Mouse (Mus musculus) neural tube, embryonic 12.5 days (tissue): Measurements from ENCODE around the gene Cd4. TPM values are rescaled to one million over a fixed set of nuclear protein-coding genes. Genes with fewer than 3 reads are reported as not detected.

Experiments
- ATAC-seq: fragments of 200-750 bp; cut with Nextera tagmentation; 2 replicates; pipeline ENCODE4 v1.8.0; 2017; ENCODE audit warnings: low read depth, mild to moderate bottlenecking, moderate TSS enrichment, moderate library complexity; ENCODE audit not compliant: low FRiP score
- H3K27ac ChIP-seq: fragments of 300-500 bp; sonication (generic); 2 replicates; pipeline ENCODE4 v1.5.1; 2016
- H3K27me3 ChIP-seq: fragments of 300-500 bp; sonication (generic); replicated peaks from 2 replicates; pipeline ENCODE4 v1.6.1; 2016; ENCODE audit warnings: mild to moderate bottlenecking
- H3K36me3 ChIP-seq: fragments of 300-500 bp; sonication (generic); 2 replicates; pipeline ENCODE4 v1.6.1; 2016; ENCODE audit warnings: mild to moderate bottlenecking
- H3K4me1 ChIP-seq: fragments of 300-500 bp; sonication (generic); 2 replicates; pipeline ENCODE4 v1.6.1; 2016
- H3K4me2 ChIP-seq: fragments of 300-500 bp; sonication (generic); replicated peaks from 2 replicates; pipeline ENCODE4 v1.6.1; 2016; ENCODE audit warnings: mild to moderate bottlenecking
- H3K4me3 ChIP-seq: fragments of 300-500 bp; sonication (generic); 2 replicates; pipeline ENCODE4 v1.5.1; 2016
- H3K9ac ChIP-seq: fragments of 300-500 bp; sonication (generic); 2 replicates; pipeline ENCODE4 v1.6.1; 2016; ENCODE audit warnings: mild to moderate bottlenecking
- H3K9me3 ChIP-seq: fragments of 300-500 bp; sonication (generic); 2 replicates; pipeline ENCODE4 v1.6.1; 2016; ENCODE audit warnings: mild to moderate bottlenecking
- WGBS: fragments of 180-500 bp; shearing (Covaris S2); methylation state at CpG from one replicate; pipeline ENCODE4 v1.1.7; 2016; 5-methylcytosine and 5-hydroxymethylcytosine counted together
- polyA plus RNA-seq: library from polyadenylated mRNA; unstranded; fragments of >200 nt; fragmentation: Nextera tagmentation; extraction: Ambion mirVana; gene quantifications from 2 replicates; pipeline ENCODE4 v1.2.1, GENCODE M21; 2016

Gene Cd4
- polyA plus RNA-seq, 1 experiment from 2014 or later, result 0.06 TPM

DNA sequence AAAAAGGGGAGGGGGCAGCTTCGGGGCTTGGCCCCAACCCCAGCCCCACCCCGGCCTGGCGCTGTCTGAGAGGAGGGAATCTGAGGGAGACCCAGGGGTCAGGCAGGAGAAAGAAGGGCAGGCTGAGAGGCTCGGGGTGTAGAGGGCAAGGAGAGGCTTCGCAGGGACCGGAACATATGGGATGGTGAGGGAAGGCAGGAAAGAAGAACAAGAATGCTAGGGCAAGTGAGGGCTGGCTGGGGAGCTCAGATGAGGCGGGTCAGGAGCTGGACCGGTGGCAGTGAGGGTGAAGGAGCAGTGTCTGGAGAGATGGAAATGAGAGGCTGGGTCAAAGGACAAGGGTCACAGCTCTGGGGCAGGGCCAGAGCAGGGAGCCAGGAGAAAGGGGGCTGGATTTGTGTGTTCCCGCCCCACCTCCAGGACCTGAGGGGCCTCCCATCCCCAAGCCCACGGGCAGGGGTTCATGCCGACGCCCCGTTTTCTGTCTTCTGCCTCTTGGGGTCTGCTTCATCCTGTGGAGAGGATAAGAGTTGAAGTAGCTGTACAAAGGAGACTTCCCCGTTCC lies 25.8 kb upstream of the Cd4 start:
- Histone ChIP-seq H3K4me2 (peak overlapping the region; percentile 96; the same call in 1 of the 2 replicates), H3K36me3 (peaks cover 24% of the 10 kb centered on the region), H3K27ac (peak overlapping the region; percentile 37; the same call in 1 of the 2 replicates), H3K9me3 (no peaks in the 10 kb centered on the region), H3K27me3 (peaks cover 10% of the 10 kb centered on the region; the same call in 1 of the 2 replicates), H3K9ac (no peak overlapping the region), H3K4me1 (peaks cover 52% of the 10 kb centered on the region), H3K4me3 (no peak overlapping the region)
- 69% methylated on average over 14 of the region's 14 CpGs for WGBS
- no peak for ATAC-seq

DNA sequence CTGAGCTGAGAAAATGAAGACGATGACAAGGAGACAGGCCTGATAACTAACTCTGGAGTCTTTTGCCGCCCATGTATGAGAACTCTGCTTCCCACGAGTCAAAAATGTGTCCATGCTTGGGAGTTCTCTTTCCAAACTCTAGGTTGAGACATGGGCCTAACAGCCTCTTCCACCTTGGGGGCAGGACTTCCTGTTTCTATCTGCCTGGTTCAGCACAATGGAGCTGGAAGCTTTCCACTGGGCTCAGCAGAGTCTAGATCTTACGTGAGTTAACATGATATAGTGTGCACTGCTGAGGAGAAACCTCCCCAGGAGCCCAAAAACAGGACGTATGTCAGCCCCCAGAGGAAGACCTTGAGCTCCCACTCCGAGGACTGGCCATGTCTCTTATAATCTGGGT lies 25.2 kb upstream of the Cd4 start:
- no peak for ATAC-seq
- peak overlapping the region; percentile 96; the same call in 1 of the 2 replicates for H3K4me2 ChIP-seq
- peaks cover 15% of the 10 kb centered on the region for H3K27me3 ChIP-seq
- H3K36me3 ChIP-seq, result peaks cover 24% of the 10 kb centered on the region
- no peak overlapping the region for H3K4me3 ChIP-seq
- peaks cover 47% of the 10 kb centered on the region for H3K4me1 ChIP-seq
- H3K27ac ChIP-seq, result 0 out of 2 replicates have a peak overlapping the region, but pooled peaks have one; percentile 37
- H3K9me3 ChIP-seq, result no peaks in the 10 kb centered on the region
- 79% methylated on average over 6 of the region's 6 CpGs for WGBS
- no peak overlapping the region for H3K9ac ChIP-seq

DNA sequence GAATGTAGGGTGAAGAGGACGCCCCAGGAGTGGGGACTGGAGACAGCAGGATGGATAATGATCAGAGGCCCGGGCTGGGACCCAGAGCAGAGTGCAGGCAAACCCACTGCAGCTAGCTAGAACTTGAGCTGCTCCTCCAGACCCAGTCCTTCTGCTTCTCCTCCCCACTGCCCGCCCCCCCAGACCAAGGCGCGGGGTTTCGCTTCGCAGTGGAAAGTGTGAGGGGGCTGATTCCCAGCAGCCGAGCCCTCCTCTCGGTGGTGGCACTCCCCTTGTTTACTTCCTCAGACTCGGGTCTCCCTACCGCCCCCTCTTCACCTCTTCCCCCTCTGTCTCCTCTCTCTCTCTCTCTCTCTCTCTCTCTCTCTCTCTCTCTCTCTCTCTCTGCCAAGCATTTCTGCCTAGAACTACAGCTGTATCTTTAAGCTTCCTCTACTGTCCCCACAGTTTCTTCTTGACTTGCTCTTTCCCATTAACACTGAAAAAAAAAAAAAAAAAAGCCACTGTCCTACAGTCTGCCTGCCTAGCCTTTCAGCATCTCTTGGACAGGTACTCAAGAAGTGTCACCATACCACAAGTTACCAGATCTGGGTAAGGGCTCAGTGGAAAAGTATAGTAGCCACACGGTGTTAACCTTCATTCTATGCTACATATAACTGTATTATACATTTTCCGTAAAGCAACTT lies 23.7 kb upstream of the Cd4 start, which contains the start of gene Lag3:
Lag3 (minus strand) TSS at position 173 of the 686 bp plus-strand sequence.
- peaks cover 45% of the 10 kb centered on the region for H3K4me1 ChIP-seq

DNA sequence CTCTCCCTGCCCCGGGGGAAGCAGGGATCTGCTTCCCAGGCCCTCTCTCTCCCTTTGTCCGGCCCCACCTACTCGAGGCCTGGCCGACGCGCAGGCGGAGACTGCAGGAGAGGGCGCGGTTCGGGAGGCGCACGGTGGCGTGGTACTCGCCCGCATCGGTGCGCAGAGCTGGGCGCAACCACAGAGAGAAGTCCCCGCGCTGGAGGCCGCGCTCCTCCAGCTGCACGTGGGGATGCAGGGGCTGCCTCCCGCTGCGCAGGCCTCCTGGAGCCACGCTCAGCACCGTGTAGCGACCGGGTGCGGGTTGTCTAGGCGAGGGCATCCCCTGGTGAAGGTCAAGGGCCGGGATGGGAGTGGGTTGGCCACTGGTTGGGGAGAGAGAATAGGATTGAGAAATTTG lies 22.0 kb upstream of the Cd4 start:
- peak overlapping the region; percentile 11 for H3K4me3 ChIP-seq
- no peak overlapping the region for H3K27ac ChIP-seq
- peaks cover 16% of the 10 kb centered on the region for H3K27me3 ChIP-seq
- peak overlapping the region; percentile 49 for H3K4me2 ChIP-seq
- no peaks in the 10 kb centered on the region for H3K9me3 ChIP-seq
- ATAC-seq, result no peak; the same call in 1 of the 2 replicates
- peak overlapping the region; percentile 41 for H3K9ac ChIP-seq
- peaks cover 24% of the 10 kb centered on the region for H3K36me3 ChIP-seq
- H3K4me1 ChIP-seq, result peaks cover 38% of the 10 kb centered on the region
- WGBS, result 3% methylated on average over 32 of the region's 32 CpGs

More for the DNA sequence above, 23.7 kb upstream of the Cd4 start, which contains the start of gene Lag3:
- no peak for ATAC-seq
- no peak within 1 kb of the TSS for H3K9ac ChIP-seq
- H3K9me3 ChIP-seq, result no peaks in the 10 kb centered on the region
- peaks cover 16% of the 10 kb centered on the region for H3K27me3 ChIP-seq
- 19% methylated on average over 13 of the region's 13 CpGs for WGBS
- peaks cover 24% of the 10 kb centered on the region for H3K36me3 ChIP-seq
- no peak within 1 kb of the TSS for H3K4me3 ChIP-seq
- H3K27ac ChIP-seq, result no peak within 1 kb of the TSS
- H3K4me2 ChIP-seq, result 0 out of 2 replicates have a peak within 1 kb of the TSS, but pooled peaks have one; percentile 14

DNA sequence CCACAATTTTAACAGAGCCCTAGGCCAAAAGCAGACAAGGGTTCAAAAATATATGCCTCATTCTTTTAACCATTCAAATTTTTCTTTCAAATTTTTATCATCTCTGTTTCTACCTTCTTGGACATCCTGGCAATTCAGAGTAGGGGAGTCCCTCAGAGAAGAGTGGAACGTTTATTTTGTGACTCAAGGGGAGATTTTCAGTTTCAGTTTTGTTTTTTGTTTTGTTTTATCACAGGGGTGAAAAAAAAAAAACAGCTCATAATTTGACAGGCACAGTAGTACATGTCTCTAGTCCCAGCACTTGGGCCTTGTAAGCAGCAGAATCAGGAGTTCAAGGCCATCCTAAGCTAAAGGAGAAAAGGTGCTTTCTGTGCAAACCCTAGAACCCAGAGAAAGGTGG lies 19.7 kb upstream of the Cd4 start:
- Histone ChIP-seq H3K4me2 (no peak overlapping the region), H3K36me3 (peaks cover 1% of the 10 kb centered on the region; the same call in 1 of the 2 replicates), H3K4me1 (peaks cover 27% of the 10 kb centered on the region), H3K9ac (no peak overlapping the region), H3K27ac (no peak overlapping the region; the same call in 1 of the 2 replicates), H3K27me3 (peaks cover 16% of the 10 kb centered on the region), H3K9me3 (no peaks in the 10 kb centered on the region), H3K4me3 (no peak overlapping the region)
- 84% methylated on average over 1 of the region's 1 CpGs for WGBS
- ATAC-seq, result no peak

DNA sequence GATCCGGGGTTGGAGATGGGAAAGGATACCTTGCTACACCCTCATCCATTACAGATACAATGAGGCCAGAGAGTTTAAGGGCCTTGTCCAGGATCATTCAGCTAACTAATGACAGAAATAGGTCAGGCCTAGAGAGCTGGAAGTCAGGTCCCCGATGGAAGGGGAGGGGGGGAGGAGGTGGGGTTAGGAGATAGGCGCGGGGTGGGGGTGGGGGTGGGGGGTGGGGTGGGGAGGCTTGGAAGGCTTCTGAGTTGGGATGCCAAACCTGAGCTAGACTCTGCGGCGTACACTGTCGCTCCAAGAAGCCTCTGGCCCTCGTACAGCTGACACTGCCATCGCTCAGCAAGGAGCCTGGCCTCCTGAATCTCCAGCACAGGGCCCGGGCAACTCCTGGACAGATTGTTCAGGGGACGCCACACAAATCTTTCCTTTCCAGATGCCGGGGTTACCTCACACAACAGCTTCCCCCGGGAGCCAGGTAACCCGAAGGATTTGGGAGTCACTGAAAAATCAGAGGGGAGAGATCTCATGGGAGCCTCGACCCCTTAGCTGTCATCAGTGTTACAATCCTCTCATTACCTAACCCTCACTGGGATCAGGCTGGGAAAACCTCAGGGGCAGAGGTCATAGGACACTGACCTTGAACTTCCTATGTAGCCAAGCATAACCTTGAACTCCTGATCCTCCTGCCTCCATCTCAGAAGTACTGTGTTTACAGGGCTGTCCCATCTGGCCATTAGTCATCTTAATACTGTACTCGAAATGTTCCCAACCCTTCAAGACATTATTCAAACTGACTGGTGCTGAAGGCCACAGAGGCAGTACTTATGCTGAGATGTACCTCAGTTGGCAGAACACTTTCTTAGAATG lies 17.2 kb upstream of the Cd4 start:
- H3K9me3 ChIP-seq, result no peaks in the 10 kb centered on the region
- H3K4me2 ChIP-seq, result peak overlapping the region; percentile 68
- peaks cover 13% of the 10 kb centered on the region for H3K27me3 ChIP-seq
- H3K27ac ChIP-seq, result peak overlapping the region; percentile 98
- 35% methylated on average over 14 of the region's 16 CpGs for WGBS
- no peaks in the 10 kb centered on the region for H3K36me3 ChIP-seq
- peak overlapping the region; percentile 38; the same call in 1 of the 2 replicates for H3K4me3 ChIP-seq
- H3K4me1 ChIP-seq, result peaks cover 20% of the 10 kb centered on the region
- peak; percentile 4; the same call in 1 of the 2 replicates for ATAC-seq
- H3K9ac ChIP-seq, result peak overlapping the region; percentile 67

DNA sequence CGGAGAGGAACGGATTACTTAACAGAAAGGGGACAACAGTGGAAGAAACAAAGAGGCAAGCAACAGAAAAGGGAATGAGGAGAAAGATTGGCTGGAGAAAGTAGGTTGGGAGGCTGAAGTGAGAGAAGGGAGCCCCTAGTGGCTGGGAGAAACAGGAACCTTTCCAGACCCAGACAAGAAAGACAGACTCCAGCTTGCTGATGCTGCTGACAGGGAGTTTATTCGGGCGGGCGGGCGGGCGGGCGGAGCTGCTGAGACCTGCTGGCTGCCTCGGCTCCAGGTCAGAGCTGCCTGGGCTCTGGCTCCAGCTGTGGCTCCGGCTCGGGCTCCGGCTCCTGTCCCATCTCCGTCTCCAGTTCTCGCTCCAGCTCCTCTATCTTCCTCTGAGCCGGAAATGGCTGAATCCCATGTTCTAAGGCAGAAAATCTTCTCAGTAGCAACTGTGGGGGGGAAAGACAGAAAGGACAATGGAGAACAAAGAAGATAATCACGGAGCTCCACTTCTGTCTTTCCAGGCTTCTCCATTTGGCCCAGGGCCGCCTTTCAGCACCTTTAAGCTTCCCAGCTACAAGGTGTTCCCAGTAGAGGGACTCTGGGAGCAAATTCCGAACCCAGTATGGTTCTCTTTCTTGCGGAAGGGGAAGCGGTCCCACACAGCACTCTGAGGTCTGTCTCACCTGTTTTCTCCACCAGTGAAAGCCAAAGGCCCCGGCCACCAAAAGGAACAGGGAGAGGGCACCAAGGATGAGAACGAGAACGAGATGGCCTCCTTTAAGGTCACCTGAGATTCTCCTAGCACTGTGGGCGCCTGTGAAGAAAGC lies 16.4 kb upstream of the Cd4 start:
- Histone ChIP-seq H3K36me3 (no peaks in the 10 kb centered on the region), H3K4me2 (peak overlapping the region; percentile 68), H3K27me3 (peaks cover 6% of the 10 kb centered on the region; the same call in 1 of the 2 replicates), H3K4me1 (peaks cover 12% of the 10 kb centered on the region), H3K27ac (peak overlapping the region; percentile 98), H3K4me3 (peak overlapping the region; percentile 38), H3K9me3 (no peaks in the 10 kb centered on the region), H3K9ac (peak overlapping the region; percentile 67)
- 8% methylated on average over 24 of the region's 24 CpGs for WGBS
- peak; percentile 80 for ATAC-seq

DNA sequence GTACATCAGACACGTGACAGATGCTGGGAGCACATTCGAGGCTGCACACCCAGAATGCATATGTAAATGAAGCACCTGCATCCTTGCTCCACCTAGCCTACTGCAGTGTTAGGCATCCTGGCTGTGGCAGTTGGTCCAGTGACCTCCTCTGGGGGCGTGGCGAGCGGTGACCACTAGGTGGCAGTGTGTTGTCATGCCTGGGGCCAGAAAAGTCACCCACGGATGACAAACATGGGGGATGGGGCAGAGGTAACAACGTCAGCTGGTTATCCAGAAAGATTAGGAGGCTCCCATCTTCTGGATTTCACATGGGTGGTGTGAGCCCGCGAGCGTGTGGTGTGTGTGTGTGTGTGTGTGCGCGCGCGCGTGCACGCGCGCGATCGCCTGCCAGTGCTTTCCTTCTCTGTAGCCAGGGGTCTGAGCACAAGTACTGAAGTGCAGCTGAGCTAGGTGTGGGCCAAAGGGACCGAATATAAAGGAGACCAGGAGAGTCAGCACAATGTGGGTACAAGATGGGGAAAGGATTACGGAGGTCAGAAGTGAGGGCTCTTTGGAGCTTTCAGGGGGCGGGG lies 15.6 kb upstream of the Cd4 start:
- ATAC-seq, result peak; percentile 88
- H3K9ac ChIP-seq, result peak overlapping the region; percentile 67
- peak overlapping the region; percentile 68 for H3K4me2 ChIP-seq
- peak overlapping the region; percentile 38 for H3K4me3 ChIP-seq
- peaks cover 5% of the 10 kb centered on the region; the same call in 1 of the 2 replicates for H3K27me3 ChIP-seq
- no peaks in the 10 kb centered on the region for H3K36me3 ChIP-seq
- peaks cover 12% of the 10 kb centered on the region for H3K4me1 ChIP-seq
- H3K9me3 ChIP-seq, result no peaks in the 10 kb centered on the region
- H3K27ac ChIP-seq, result peak overlapping the region; percentile 98
- WGBS, result under 1% methylated on average over 23 of the region's 23 CpGs

DNA sequence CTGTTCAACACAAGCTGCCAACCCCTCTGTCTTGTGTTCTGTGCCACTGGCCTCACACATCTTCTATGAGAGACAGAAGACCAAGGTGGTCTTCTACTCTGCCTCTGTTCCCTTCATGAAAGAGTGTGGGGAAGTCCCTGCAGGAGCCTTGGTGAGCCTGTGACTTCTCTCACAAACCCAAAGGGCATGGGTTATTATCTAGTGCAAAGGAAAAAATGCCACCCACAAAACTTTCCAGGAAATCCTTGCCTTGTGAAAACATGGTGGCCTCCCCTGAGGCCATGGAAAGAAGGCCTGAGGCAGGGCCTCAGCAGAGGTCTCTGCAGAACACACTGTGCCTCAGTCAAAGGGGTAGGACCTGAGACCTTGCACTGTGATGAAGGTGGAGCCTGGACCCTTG lies 13.8 kb upstream of the Cd4 start:
- H3K9ac ChIP-seq, result no peak overlapping the region
- peaks cover 12% of the 10 kb centered on the region for H3K4me1 ChIP-seq
- no peaks in the 10 kb centered on the region for H3K27me3 ChIP-seq
- no peaks in the 10 kb centered on the region for H3K9me3 ChIP-seq
- H3K4me3 ChIP-seq, result no peak overlapping the region
- no peak for ATAC-seq
- H3K36me3 ChIP-seq, result no peaks in the 10 kb centered on the region
- H3K27ac ChIP-seq, result no peak overlapping the region
- H3K4me2 ChIP-seq, result no peak overlapping the region

DNA sequence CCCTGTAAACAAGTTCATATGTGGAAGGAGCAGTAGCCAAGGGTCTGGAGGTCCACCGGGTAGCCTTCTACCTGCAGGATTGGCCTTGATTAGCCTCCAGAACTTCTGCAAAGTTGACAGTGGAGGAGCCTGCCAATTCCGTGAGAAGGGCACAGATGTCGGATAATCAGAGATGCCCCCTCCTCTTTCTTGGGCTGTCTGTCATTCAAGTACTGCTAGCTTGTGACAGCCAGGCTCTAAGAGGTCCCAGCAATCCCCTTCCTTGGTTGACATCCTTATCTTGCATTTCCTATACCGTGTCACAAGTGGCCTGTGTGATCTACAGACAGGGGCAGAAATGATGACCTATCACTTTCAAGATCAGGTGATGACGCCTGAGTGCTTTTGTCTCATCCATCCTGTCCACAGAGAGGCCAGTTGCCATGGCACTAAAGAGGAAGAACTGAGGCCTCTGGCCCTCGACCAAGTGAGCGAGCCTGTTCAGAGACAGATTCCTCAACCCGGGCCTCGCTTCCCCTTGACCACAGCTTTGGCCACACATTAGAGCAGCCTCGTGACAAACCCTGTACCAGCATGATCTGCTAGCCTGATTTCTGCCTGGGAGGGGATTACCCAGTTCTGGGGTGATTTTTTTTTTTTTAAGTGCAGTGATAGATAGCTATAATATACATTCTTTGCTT lies 12.9 kb upstream of the Cd4 start:
- WGBS, result 67% methylated on average over 10 of the region's 10 CpGs
- Histone ChIP-seq H3K4me3 (no peak overlapping the region), H3K27me3 (no peaks in the 10 kb centered on the region), H3K4me1 (peaks cover 12% of the 10 kb centered on the region), H3K27ac (no peak overlapping the region), H3K4me2 (no peak overlapping the region), H3K36me3 (no peaks in the 10 kb centered on the region), H3K9ac (no peak overlapping the region), H3K9me3 (no peaks in the 10 kb centered on the region)
- no peak for ATAC-seq
